ENCODE assay signal across 21 mouse cellular contexts in the genomic region with DNA sequence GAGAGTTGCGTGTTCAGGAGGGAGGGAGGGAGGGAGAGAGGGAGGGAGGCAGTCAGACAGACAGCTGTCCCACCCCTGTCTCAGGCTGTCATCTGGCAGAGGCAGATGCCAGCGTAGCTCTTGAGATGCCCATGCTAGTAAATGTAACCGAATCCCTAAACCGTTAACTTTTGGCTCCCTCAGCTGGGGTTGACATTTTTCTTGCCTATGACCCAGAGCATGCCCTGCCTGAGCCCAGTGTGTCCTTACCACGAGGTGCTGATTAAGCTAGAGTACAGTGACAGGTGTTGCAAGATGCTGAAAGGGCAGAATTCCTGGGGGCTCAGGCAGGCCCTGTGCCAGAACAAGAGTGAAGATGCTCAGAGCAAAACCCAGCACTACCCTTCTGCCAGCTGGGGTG. TPM values are rescaled to one million over a fixed set of nuclear protein-coding genes. Genes with fewer than 3 reads are reported as not detected.
DNase-seq lines count a peak whose midpoint lies in the region; ATAC-seq and TF ChIP-seq lines count a peak whose summit lies in the region.
"Had no signal": no experiment of that assay in that cellular context is flagged by ENCODE, and none has a peak within 500 bp of the region (broad histone marks: within the 10 kb centered on the region; RNA-seq: fewer than 3 reads in every experiment).

No protein-coding gene starts in this region.

- no peaks in the 10 kb centered on the region for H3K36me3 ChIP-seq in embryonic facial prominence, embryonic 14.5 days (ENCODE audit: control insufficient read depth, insufficient read depth, low read length)
- H3K36me3 ChIP-seq in embryonic facial prominence, embryonic 10.5 days (replicated peaks), result peaks cover 11% of the 10 kb centered on the region; the same call in 1 of the 2 replicates
- H3K36me3 ChIP-seq in midbrain, postnatal 0 days (ENCODE audit: insufficient read depth, low read length), result peaks cover 7% of the 10 kb centered on the region
- no peaks in the 10 kb centered on the region for H3K36me3 ChIP-seq in midbrain, embryonic 15.5 days (replicated peaks)
- H3K36me3 ChIP-seq in forebrain, postnatal 0 days (ENCODE audit: insufficient read depth), result peaks cover 9% of the 10 kb centered on the region; the same call in 1 of the 2 replicates
- H3K36me3 ChIP-seq: embryonic facial prominence, embryonic 13.5 days had no signal

- H3K9ac ChIP-seq in embryonic facial prominence, embryonic 14.5 days (ENCODE audit: low read depth, low read length), result no peak overlapping the region
- no peak overlapping the region for H3K9ac ChIP-seq in midbrain, postnatal 0 days (replicated peaks; ENCODE audit: low read length, poor library complexity, severe bottlenecking)
- H3K9ac ChIP-seq in midbrain, embryonic 15.5 days, result no peak overlapping the region
- H3K9ac ChIP-seq in forebrain, postnatal 0 days, result no peak overlapping the region
- H3K9ac ChIP-seq: embryonic facial prominence, embryonic 13.5 days; heart, embryonic 13.5 days; kidney, embryonic 15.5 days; lung, embryonic 14.5 days had no signal

- no peak overlapping the region for H3K4me3 ChIP-seq in embryonic facial prominence, embryonic 14.5 days (ENCODE audit: low read depth, low read length)
- no peak overlapping the region for H3K4me3 ChIP-seq in embryonic facial prominence, embryonic 10.5 days
- no peak overlapping the region for H3K4me3 ChIP-seq in midbrain, postnatal 0 days (ENCODE audit: low read depth, low read length)
- H3K4me3 ChIP-seq in midbrain, embryonic 15.5 days, result no peak overlapping the region
- no peak overlapping the region for H3K4me3 ChIP-seq in forebrain, postnatal 0 days (ENCODE audit: low read depth, low read length)
- no peak overlapping the region for H3K4me3 ChIP-seq in lung, adult 2 months (replicated peaks; ENCODE audit: extremely low read depth, low read depth, low read length)
- H3K4me3 ChIP-seq: embryonic facial prominence, embryonic 13.5 days; forebrain, embryonic 10.5 days; heart, embryonic 13.5 days; kidney, embryonic 15.5 days; left cerebral cortex, adult 2 months; midbrain, embryonic 10.5 days had no signal

- H3K9me3 ChIP-seq in embryonic facial prominence, embryonic 14.5 days (ENCODE audit: control insufficient read depth, low read length), result no peaks in the 10 kb centered on the region
- no peaks in the 10 kb centered on the region for H3K9me3 ChIP-seq in embryonic facial prominence, embryonic 10.5 days
- H3K9me3 ChIP-seq in midbrain, postnatal 0 days (ENCODE audit: low read length), result no peaks in the 10 kb centered on the region
- H3K9me3 ChIP-seq in midbrain, embryonic 15.5 days, result no peaks in the 10 kb centered on the region
- H3K9me3 ChIP-seq in forebrain, postnatal 0 days (ENCODE audit: low read length), result no peaks in the 10 kb centered on the region
- H3K9me3 ChIP-seq: embryonic facial prominence, embryonic 13.5 days; forebrain, embryonic 10.5 days; heart, embryonic 13.5 days; kidney, embryonic 15.5 days; midbrain, embryonic 10.5 days had no signal

- H3K27ac ChIP-seq in embryonic facial prominence, embryonic 14.5 days (replicated peaks; ENCODE audit: low read depth, low read length), result no peak overlapping the region
- H3K27ac ChIP-seq in embryonic facial prominence, embryonic 10.5 days (replicated peaks), result no peak overlapping the region
- H3K27ac ChIP-seq in midbrain, postnatal 0 days (ENCODE audit: low read depth, low read length), result no peak overlapping the region
- no peak overlapping the region for H3K27ac ChIP-seq in midbrain, embryonic 15.5 days
- H3K27ac ChIP-seq in forebrain, postnatal 0 days (ENCODE audit: low read depth, low read length), result no peak overlapping the region
- H3K27ac ChIP-seq: embryonic facial prominence, embryonic 13.5 days; forebrain, embryonic 10.5 days; heart, embryonic 13.5 days; kidney, embryonic 15.5 days; left cerebral cortex, adult 2 months; midbrain, embryonic 10.5 days had no signal

- no peaks in the 10 kb centered on the region for H3K27me3 ChIP-seq in embryonic facial prominence, embryonic 14.5 days (replicated peaks; ENCODE audit: control insufficient read depth, insufficient read depth, low read length)
- no peaks in the 10 kb centered on the region for H3K27me3 ChIP-seq in embryonic facial prominence, embryonic 10.5 days (replicated peaks; ENCODE audit: low read depth, poor library complexity, severe bottlenecking)
- H3K27me3 ChIP-seq in midbrain, postnatal 0 days (ENCODE audit: insufficient read depth, low read length), result no peaks in the 10 kb centered on the region
- H3K27me3 ChIP-seq in midbrain, embryonic 15.5 days (replicated peaks), result no peaks in the 10 kb centered on the region
- H3K27me3 ChIP-seq in forebrain, postnatal 0 days (ENCODE audit: insufficient read depth, low read length), result no peaks in the 10 kb centered on the region
- H3K27me3 ChIP-seq: embryonic facial prominence, embryonic 13.5 days; heart, embryonic 13.5 days; kidney, embryonic 15.5 days; Patski had no signal

- no peak for TF ChIP-seq CTCF in midbrain, postnatal 0 days (IDR thresholded peaks at IDR 0.05)
- no peak for TF ChIP-seq CTCF in forebrain, postnatal 0 days (IDR thresholded peaks at IDR 0.05; ENCODE audit: low read depth)
- TF ChIP-seq CTCF in lung, adult 2 months (IDR thresholded peaks at IDR 0.05; ENCODE audit: insufficient read depth, low read length), result no peak

- no peaks in the 10 kb centered on the region; the same call in 1 of the 2 replicates for H3K4me1 ChIP-seq in embryonic facial prominence, embryonic 14.5 days (ENCODE audit: control insufficient read depth, insufficient read depth, low read length)
- H3K4me1 ChIP-seq in embryonic facial prominence, embryonic 10.5 days, result peaks cover 9% of the 10 kb centered on the region
- H3K4me1 ChIP-seq in midbrain, postnatal 0 days (ENCODE audit: insufficient read depth, low read length), result no peaks in the 10 kb centered on the region
- no peaks in the 10 kb centered on the region for H3K4me1 ChIP-seq in midbrain, embryonic 15.5 days
- no peaks in the 10 kb centered on the region for H3K4me1 ChIP-seq in forebrain, postnatal 0 days (ENCODE audit: insufficient read depth)
- H3K4me1 ChIP-seq in lung, adult 2 months (ENCODE audit: control insufficient read depth, insufficient read depth, low read length), result no peaks in the 10 kb centered on the region

- ATAC-seq in embryonic facial prominence, embryonic 14.5 days (ENCODE audit: low read depth), result peak; percentile 67; the same call in 1 of the 2 replicates
- ATAC-seq in midbrain, postnatal 0 days (ENCODE audit: low FRiP score), result peak; percentile 54; the same call in 1 of the 2 replicates
- ATAC-seq in midbrain, embryonic 15.5 days (replicated peaks), result no peak
- no peak for ATAC-seq in forebrain, postnatal 0 days
- ATAC-seq: activated CD4-positive, CD25-positive, alpha-beta regulatory T cell, adult 4 months; intestine, embryonic 16.5 days; Patski had no signal

- DNase-seq in embryonic facial prominence, embryonic 14.5 days (ENCODE audit: low spot score), result peak; percentile 59
- no peak for DNase-seq in embryonic facial prominence, embryonic 10.5 days (ENCODE audit: low spot score)
- DNase-seq in midbrain, postnatal 0 days (ENCODE audit: low spot score), result peak; percentile 64
- DNase-seq in gastrocnemius, postnatal 14 days, result peak; percentile 70
- DNase-seq in adrenal gland, adult 8-10 months, result no peak
- DNase-seq in forebrain, postnatal 0 days, result no peak
- DNase-seq in lung, adult 2 months, result no peak
- DNase-seq: B cell, adult 2 months; heart, postnatal 4 days; lung, embryonic 14.5 days; lung, postnatal 4 days had no signal

- TF ChIP-seq POLR2A in lung, adult 2 months (IDR thresholded peaks at IDR 0.05; ENCODE audit: borderline replicate concordance, extremely low read depth, low read depth, low read length), result no peak

- no peak overlapping the region for H3K4me2 ChIP-seq in embryonic facial prominence, embryonic 14.5 days (ENCODE audit: low read depth, low read length)
- no peak overlapping the region for H3K4me2 ChIP-seq in midbrain, postnatal 0 days (ENCODE audit: low read depth, low read length, poor library complexity, severe bottlenecking)
- H3K4me2 ChIP-seq in midbrain, embryonic 15.5 days, result no peak overlapping the region
- H3K4me2 ChIP-seq in forebrain, postnatal 0 days (ENCODE audit: low read depth), result no peak overlapping the region
- H3K4me2 ChIP-seq: embryonic facial prominence, embryonic 13.5 days; heart, embryonic 13.5 days; kidney, embryonic 15.5 days; lung, embryonic 14.5 days had no signal

- intact Hi-C loops in gastrocnemius, postnatal 14 days (cut with DNase I; ENCODE audit: low total_unique reads), result no loop called here

- WGBS in embryonic facial prominence, embryonic 14.5 days, result 51% methylated on average over 5 of the region's 5 CpGs
- 67% methylated on average over 5 of the region's 5 CpGs for WGBS in embryonic facial prominence, embryonic 10.5 days
- 82% methylated on average over 5 of the region's 5 CpGs for WGBS in midbrain, postnatal 0 days
- 80% methylated on average over 5 of the region's 5 CpGs for WGBS in midbrain, embryonic 15.5 days
- 73% methylated on average over 5 of the region's 5 CpGs for WGBS in forebrain, postnatal 0 days
- WGBS in lung, adult 2 months, result 68% methylated on average over 5 of the region's 5 CpGs

RNA-seq across cellular contexts. Expression of gene Itgb3bp, which starts 44.8 kb away (rescaled TPM):
- 29.7 and 31.9 TPM in 2 replicates for polyA plus RNA-seq in embryonic facial prominence, embryonic 14.5 days (2014; fragmentation: Nextera tagmentation; extraction: Ambion mirVana)
- polyA plus RNA-seq in embryonic facial prominence, embryonic 10.5 days (2016; fragmentation: Nextera tagmentation; extraction: Ambion mirVana), result 52.7 and 55.7 TPM in 2 replicates
- 2.9 and 6.4 TPM in 2 replicates for total RNA-seq in midbrain, postnatal 0 days (2014; rRNA removed)
- 6.6 and 8.8 TPM in 2 replicates for polyA plus RNA-seq in midbrain, postnatal 0 days (2015; fragmentation: Nextera tagmentation; extraction: Ambion mirVana)
- polyA plus RNA-seq in midbrain, embryonic 15.5 days (2015; fragmentation: Nextera tagmentation; extraction: Ambion mirVana), result 12.2 and 12.7 TPM in 2 replicates
- 1 to 10 TPM; 4.1 TPM for total RNA-seq in gastrocnemius, postnatal 14 days (2021)
- total RNA-seq in adrenal gland, adult 8-10 months (2022), result 1 to 10 TPM; 5.5 to 8.7 (median 6.9) TPM
- total RNA-seq in forebrain, postnatal 0 days (2014; rRNA removed), result 2.9 and 4.5 TPM in 2 replicates
- polyA plus RNA-seq in forebrain, postnatal 0 days (2015; fragmentation: Nextera tagmentation; extraction: Ambion mirVana), result 10.7 and 11.3 TPM in 2 replicates
- polyA plus RNA-seq in lung, adult 2 months (2012; rRNA removed), result 0.38 and 0.52 TPM in 2 replicates

RNA-seq across cellular contexts. Expression of gene Pgm1, which starts 45.2 kb away (rescaled TPM):
- polyA plus RNA-seq in embryonic facial prominence, embryonic 14.5 days (2014; fragmentation: Nextera tagmentation; extraction: Ambion mirVana), result 70.9 and 71.4 TPM in 2 replicates
- polyA plus RNA-seq in embryonic facial prominence, embryonic 10.5 days (2016; fragmentation: Nextera tagmentation; extraction: Ambion mirVana), result 62.9 and 77.5 TPM in 2 replicates
- total RNA-seq in midbrain, postnatal 0 days (2014; rRNA removed), result 103 and 112 TPM in 2 replicates
- polyA plus RNA-seq in midbrain, postnatal 0 days (2015; fragmentation: Nextera tagmentation; extraction: Ambion mirVana), result 106 and 114 TPM in 2 replicates
- polyA plus RNA-seq in midbrain, embryonic 15.5 days (2015; fragmentation: Nextera tagmentation; extraction: Ambion mirVana), result 77.5 and 80.1 TPM in 2 replicates
- 100 to 1,000 TPM; 889 to 917 TPM for total RNA-seq in gastrocnemius, postnatal 14 days (2021)
- total RNA-seq in adrenal gland, adult 8-10 months (2022), result 100 to 1,000 TPM in 1 of 4 experiments, 10 to 100 TPM in 3; 52.8 to 108 (median 81.8) TPM
- total RNA-seq in forebrain, postnatal 0 days (2014; rRNA removed), result 52.5 and 73.5 TPM in 2 replicates
- polyA plus RNA-seq in forebrain, postnatal 0 days (2015; fragmentation: Nextera tagmentation; extraction: Ambion mirVana), result 52.8 and 64.6 TPM in 2 replicates
- polyA plus RNA-seq in lung, adult 2 months (2012; rRNA removed), result 31.4 and 45.2 TPM in 2 replicates

Comparison
In these comparisons a context has a peak if more than half of its experiments do, and no peak if none do; other contexts are left out.
1. ATAC-seq: peak in embryonic facial prominence, embryonic 14.5 days (single experiment) and midbrain, postnatal 0 days (single experiment); none in midbrain, embryonic 15.5 days (single experiment) and forebrain, postnatal 0 days (single experiment).
2. DNase-seq: peak in embryonic facial prominence, embryonic 14.5 days (single experiment), midbrain, postnatal 0 days (single experiment) and gastrocnemius, postnatal 14 days (single experiment); none in embryonic facial prominence, embryonic 10.5 days (single experiment), adrenal gland, adult 8-10 months (single experiment), forebrain, postnatal 0 days (single experiment) and lung, adult 2 months (single experiment).